Mouse (Mus musculus) forebrain, embryonic 14.5 days (tissue): Measurements from ENCODE around the gene Gm4969. TPM values are rescaled to one million over a fixed set of nuclear protein-coding genes. Genes with fewer than 3 reads are reported as not detected.

ENCODE experiments used
- ATAC-seq: fragments of 200-750 bp; cut with Nextera tagmentation; 2 replicates; pipeline ENCODE4 v1.8.0; 2017; ENCODE audit warnings: mild to moderate bottlenecking, moderate library complexity
- DNase-seq: peaks from one replicate; pipeline ENCODE4 v3.0.0-alpha.2; 2015; ENCODE audit warnings: low spot score
- H3K27ac ChIP-seq: fragments of 300-500 bp; sonication (generic); 2 replicates; pipeline ENCODE4 v1.5.1; 2014; ENCODE audit warnings: low read depth, mild to moderate bottlenecking, control low read depth, low read length, moderate library complexity
- H3K27me3 ChIP-seq: fragments of 300-500 bp; sonication (generic); replicated peaks from 2 replicates; pipeline ENCODE4 v1.6.1; 2014; ENCODE audit warnings: low read length, control low read depth, mixed read lengths; ENCODE audit not compliant: control insufficient read depth, insufficient read depth
- H3K36me3 ChIP-seq: fragments of 300-500 bp; sonication (generic); 2 replicates; pipeline ENCODE4 v1.6.1; 2014; ENCODE audit warnings: low read length, control low read depth; ENCODE audit not compliant: control insufficient read depth, insufficient read depth
- H3K4me1 ChIP-seq: fragments of 300-500 bp; sonication (generic); 2 replicates; pipeline ENCODE4 v1.6.1; 2014; ENCODE audit warnings: antibody characterized with exemption, low read length, control low read depth; ENCODE audit not compliant: control insufficient read depth, insufficient read depth
- H3K4me2 ChIP-seq: fragments of 300-500 bp; sonication (generic); 2 replicates; pipeline ENCODE4 v1.6.1; 2014; ENCODE audit warnings: mild to moderate bottlenecking, control low read depth, low read length
- H3K4me3 ChIP-seq: fragments of 300-500 bp; sonication (generic); 2 replicates; pipeline ENCODE4 v1.5.1; 2014; ENCODE audit warnings: low read depth, low read length, control low read depth
- H3K9ac ChIP-seq: fragments of 300-500 bp; sonication (generic); 2 replicates; pipeline ENCODE4 v1.6.1; 2014; ENCODE audit warnings: mild to moderate bottlenecking, low read length, control low read depth, moderate library complexity
- H3K9me3 ChIP-seq: fragments of 300-500 bp; sonication (generic); replicated peaks from 2 replicates; pipeline ENCODE4 v1.6.1; 2016; ENCODE audit warnings: low read length, control low read depth, mixed read lengths; ENCODE audit not compliant: control insufficient read depth
- WGBS: fragments of 180-500 bp; shearing (Covaris S2); extraction: QIAGEN DNeasy Blood & Tissue Kit; methylation state at CpG from one replicate; pipeline ENCODE4 v1.1.7; 2014; 5-methylcytosine and 5-hydroxymethylcytosine counted together
- polyA plus RNA-seq: library from polyadenylated mRNA; unstranded; fragments of >200 nt; fragmentation: Nextera tagmentation; extraction: Ambion mirVana; gene quantifications from 2 replicates; pipeline ENCODE4 v1.2.1, GENCODE M21; 2014

Gm4969 gene
- polyA plus RNA-seq, 1 experiment from 2014 or later, result 2.2 TPM

DNA sequence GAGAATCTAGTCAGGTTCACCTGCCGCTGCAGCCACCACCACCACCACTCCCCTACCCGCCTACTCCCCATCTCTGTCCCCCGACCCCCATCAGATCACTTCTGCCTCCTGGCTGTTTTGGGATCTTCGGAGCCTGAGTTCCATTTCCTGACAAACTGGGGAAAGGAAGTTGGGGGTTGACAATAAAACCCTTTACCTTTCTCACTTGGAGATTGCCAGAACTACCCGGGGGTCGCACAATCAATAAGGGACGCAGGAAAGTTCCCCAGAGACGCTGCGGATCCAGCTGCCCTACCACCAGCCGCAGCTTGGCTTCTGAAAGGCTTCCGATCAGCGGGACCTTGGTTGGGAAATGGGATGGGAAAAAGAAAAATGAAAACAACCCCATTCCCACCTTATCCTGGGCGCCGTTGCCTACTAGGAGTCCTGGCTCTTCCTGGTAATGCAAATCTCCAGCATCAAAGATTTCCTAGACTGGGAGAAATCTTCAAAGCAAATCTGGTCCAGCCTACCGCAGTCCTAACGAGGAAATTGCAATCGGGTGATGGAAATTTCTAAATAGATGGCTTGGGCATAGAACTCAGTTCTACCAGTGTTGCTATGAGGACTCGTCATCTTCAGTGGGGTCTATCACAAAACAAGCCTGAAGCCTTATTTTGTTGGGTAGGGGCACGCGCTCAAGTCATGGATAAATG is 30.2 kb upstream of the Gm4969 start:
- Histone ChIP-seq H3K9ac (peak overlapping the region; percentile 67), H3K36me3 (peaks cover 19% of the 10 kb centered on the region), H3K27me3 (no peaks in the 10 kb centered on the region), H3K4me3 (peak overlapping the region; percentile 61), H3K9me3 (no peaks in the 10 kb centered on the region), H3K4me2 (peak overlapping the region; percentile 95), H3K4me1 (peaks cover 15% of the 10 kb centered on the region), H3K27ac (peak overlapping the region; percentile 49; the same call in 1 of the 2 replicates)
- ATAC-seq (no peak), DNase-seq (no peak)
- 15% methylated on average over 20 of the region's 20 CpGs for WGBS

DNA sequence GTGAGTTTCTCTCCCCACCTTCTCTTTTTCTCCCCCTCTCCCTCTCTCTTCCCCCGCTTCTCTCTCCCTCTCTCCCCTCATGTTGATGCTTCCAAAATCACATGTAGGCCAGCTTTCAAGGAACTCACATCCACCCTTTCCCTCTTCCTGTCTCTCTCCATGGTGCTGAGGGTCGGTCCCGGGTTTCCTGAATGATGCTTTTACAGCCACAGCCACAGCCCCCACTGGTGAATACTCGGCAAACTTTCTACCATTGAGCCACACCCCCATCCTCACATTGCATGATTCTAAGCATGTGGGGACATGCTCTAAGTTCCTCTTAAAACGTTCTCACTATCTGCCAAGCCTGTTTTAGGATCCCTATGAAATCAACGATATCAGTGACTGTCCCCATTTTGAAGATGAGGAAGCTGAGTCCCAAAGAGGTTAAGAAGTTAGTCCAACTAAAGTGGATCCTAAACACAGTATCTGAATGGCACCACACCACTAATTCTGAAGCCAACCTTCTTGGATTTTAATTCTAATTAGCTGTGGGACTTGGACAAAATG is 29.4 kb upstream of the Gm4969 start:
- no peak for DNase-seq
- peaks cover 17% of the 10 kb centered on the region for H3K36me3 ChIP-seq
- peak overlapping the region; percentile 95 for H3K4me2 ChIP-seq
- peaks cover 15% of the 10 kb centered on the region for H3K4me1 ChIP-seq
- no peaks in the 10 kb centered on the region for H3K27me3 ChIP-seq
- no peaks in the 10 kb centered on the region for H3K9me3 ChIP-seq
- ATAC-seq, result no peak
- no peak overlapping the region for H3K4me3 ChIP-seq
- H3K9ac ChIP-seq, result no peak overlapping the region
- H3K27ac ChIP-seq, result no peak overlapping the region
- WGBS, result 58% methylated on average over 6 of the region's 6 CpGs

DNA sequence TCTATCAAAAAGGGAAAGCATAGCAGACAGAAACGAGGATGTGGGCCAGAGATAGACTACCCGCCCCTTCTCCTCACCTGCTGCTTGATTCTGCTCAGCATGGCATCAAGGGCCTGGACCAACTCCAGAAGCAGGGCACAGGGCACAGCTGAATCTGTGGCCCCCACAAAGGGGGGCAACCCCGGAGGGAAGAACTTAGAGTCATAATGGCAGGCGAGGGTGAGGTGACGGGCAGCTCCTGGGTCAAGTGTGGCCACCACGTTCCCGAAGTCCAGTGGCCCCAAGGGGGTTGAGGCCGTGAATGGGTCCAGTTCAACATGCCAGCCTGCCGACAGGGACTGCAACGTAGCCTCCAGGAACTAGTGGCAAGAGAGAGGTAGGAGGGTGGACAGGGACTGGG is 28.6 kb upstream of the Gm4969 start:
- WGBS, result 92% methylated on average over 10 of the region's 10 CpGs
- Histone ChIP-seq H3K36me3 (peaks cover 17% of the 10 kb centered on the region), H3K4me3 (no peak overlapping the region), H3K27ac (no peak overlapping the region), H3K4me2 (no peak overlapping the region), H3K4me1 (peaks cover 15% of the 10 kb centered on the region), H3K27me3 (no peaks in the 10 kb centered on the region), H3K9ac (no peak overlapping the region), H3K9me3 (no peaks in the 10 kb centered on the region)
- ATAC-seq (no peak), DNase-seq (no peak)

- no peaks in the 10 kb centered on the region for H3K9me3 ChIP-seq
- H3K4me1 ChIP-seq, result no peaks in the 10 kb centered on the region
- H3K36me3 ChIP-seq, result peaks cover 72% of the 10 kb centered on the region
- DNase-seq (peak; percentile 62), ATAC-seq (no peak)
- no peaks in the 10 kb centered on the region for H3K27me3 ChIP-seq
- no peak overlapping the region for H3K4me2 ChIP-seq
- H3K9ac ChIP-seq, result no peak overlapping the region
- no peak overlapping the region for H3K27ac ChIP-seq
- WGBS, result 45% methylated on average over 5 of the region's 5 CpGs
- H3K4me3 ChIP-seq, result no peak overlapping the region
Observed at GRCm38 (mm10) chr7:19137380-19137779, 19.2 kb upstream of the Gm4969 start.

- ATAC-seq (no peak), DNase-seq (no peak)
- no peaks in the 10 kb centered on the region for H3K9me3 ChIP-seq
- no peak overlapping the region for H3K4me2 ChIP-seq
- H3K4me1 ChIP-seq, result peaks cover 4% of the 10 kb centered on the region
- no peak overlapping the region for H3K4me3 ChIP-seq
- no peak overlapping the region for H3K27ac ChIP-seq
- H3K27me3 ChIP-seq, result no peaks in the 10 kb centered on the region
- no peak overlapping the region for H3K9ac ChIP-seq
- WGBS, result 91% methylated on average over 38 of the region's 38 CpGs
- H3K36me3 ChIP-seq, result peaks cover 68% of the 10 kb centered on the region
Observed at GRCm38 (mm10) chr7:19136673-19137334, 18.6 kb upstream of the Gm4969 start.

- H3K9ac ChIP-seq, result no peak overlapping the region
- DNase-seq (no peak), ATAC-seq (no peak)
- no peak overlapping the region for H3K27ac ChIP-seq
- H3K4me2 ChIP-seq, result no peak overlapping the region
- peaks cover 4% of the 10 kb centered on the region for H3K4me1 ChIP-seq
- no peaks in the 10 kb centered on the region for H3K9me3 ChIP-seq
- peaks cover 65% of the 10 kb centered on the region for H3K36me3 ChIP-seq
- no peaks in the 10 kb centered on the region for H3K27me3 ChIP-seq
- no peak overlapping the region for H3K4me3 ChIP-seq
- 94% methylated on average over 13 of the region's 13 CpGs for whole genome bisulfite sequencing
Observed at GRCm38 (mm10) chr7:19136168-19136567, 18.0 kb upstream of the Gm4969 start.

GRCm38 (mm10) chr7:19131324-19131848 is 13.2 kb upstream of the Gm4969 start:
- Histone ChIP-seq H3K9ac (peak overlapping the region; percentile 49; the same call in 1 of the 2 replicates), H3K27me3 (no peaks in the 10 kb centered on the region), H3K27ac (peak overlapping the region; percentile 67), H3K4me3 (peak overlapping the region; percentile 35), H3K4me1 (peaks cover 4% of the 10 kb centered on the region), H3K4me2 (peak overlapping the region; percentile 61), H3K9me3 (no peaks in the 10 kb centered on the region), H3K36me3 (peaks cover 26% of the 10 kb centered on the region)
- DNase-seq, result peak; percentile 99
- under 1% methylated on average over 39 of the region's 39 CpGs for WGBS
- peak; percentile 99 for ATAC-seq

GRCm38 (mm10) chr7:19130657-19131056 is 12.5 kb upstream of the Gm4969 start:
- WGBS, result 41% methylated on average over 4 of the region's 4 CpGs
- DNase-seq (no peak), ATAC-seq (no peak)
- peak overlapping the region; percentile 61 for H3K4me2 ChIP-seq
- H3K4me1 ChIP-seq, result peaks cover 4% of the 10 kb centered on the region
- H3K9ac ChIP-seq, result peak overlapping the region; percentile 49; the same call in 1 of the 2 replicates
- peaks cover 18% of the 10 kb centered on the region for H3K36me3 ChIP-seq
- H3K4me3 ChIP-seq, result peak overlapping the region; percentile 35; the same call in 1 of the 2 replicates
- H3K27me3 ChIP-seq, result no peaks in the 10 kb centered on the region
- peak overlapping the region; percentile 67 for H3K27ac ChIP-seq
- no peaks in the 10 kb centered on the region for H3K9me3 ChIP-seq
